Mouse (Mus musculus): Measurements from ENCODE around the gene Aoc2. TPM values are rescaled to one million over a fixed set of nuclear protein-coding genes. Genes with fewer than 3 reads are reported as not detected.
A peak's percentile ranks its signal among the peaks of the same experiment; 100 is the strongest.

Aoc2 gene
- polyA plus RNA-seq (2016; fragmentation: Nextera tagmentation; extraction: Ambion mirVana), result 1.3 and 1.5 TPM in 2 replicates

- Histone ChIP-seq H3K36me3 (peaks cover 58% of the 10 kb centered on the region), H3K9me3 (replicated peaks) (no peaks in the 10 kb centered on the region), H3K27me3 (replicated peaks) (no peaks in the 10 kb centered on the region), H3K9ac (no peak within 1 kb of the TSS), H3K4me1 (replicated peaks) (peaks cover 7% of the 10 kb centered on the region; the same call in 1 of the 2 replicates), H3K4me2 (no peak within 1 kb of the TSS), H3K27ac (ENCODE audit: poor library complexity, severe bottlenecking) (no peak within 1 kb of the TSS), H3K4me3 (no peak within 1 kb of the TSS)
- no peak for ATAC-seq (ENCODE audit: insufficient number of reproducible peaks, low FRiP score)
- WGBS, result 88% methylated on average over 5 of the region's 5 CpGs
Measured at GRCm38 (mm10) chr11:101324763-101325162, at the start of gene Aoc2. TSS of gene Aoc2 (plus strand) at chr11:101325063.

GRCm38 (mm10) chr11:101275309-101275708 lies 49.6 kb upstream of the Aoc2 start:
- H3K27me3 ChIP-seq (replicated peaks), result 0 out of 2 replicates have a peak, but pooled peaks cover 7% of the 10 kb centered on the region

GRCm38 (mm10) chr11:101276319-101277070 lies 48.4 kb upstream of the Aoc2 start:
- Histone ChIP-seq H3K27ac (ENCODE audit: poor library complexity, severe bottlenecking) (no peak overlapping the region), H3K4me2 (peak overlapping the region; percentile 87)
- no peak for ATAC-seq (ENCODE audit: insufficient number of reproducible peaks, low FRiP score)

More at GRCm38 (mm10) chr11:101275309-101275708, 49.6 kb upstream of the Aoc2 start:
- no peak for ATAC-seq (ENCODE audit: insufficient number of reproducible peaks, low FRiP score)
- Histone ChIP-seq H3K9ac (no peak overlapping the region), H3K36me3 (peaks cover 14% of the 10 kb centered on the region), H3K27ac (ENCODE audit: poor library complexity, severe bottlenecking) (no peak overlapping the region), H3K9me3 (replicated peaks) (no peaks in the 10 kb centered on the region), H3K4me3 (no peak overlapping the region), H3K4me1 (replicated peaks) (peaks cover 28% of the 10 kb centered on the region), H3K4me2 (no peak overlapping the region)
- 73% methylated on average over 4 of the region's 4 CpGs for WGBS

GRCm38 (mm10) chr11:101277381-101278222 lies 47.3 kb upstream of the Aoc2 start:
- H3K4me1 ChIP-seq (replicated peaks), result peaks cover 28% of the 10 kb centered on the region
- peaks cover 14% of the 10 kb centered on the region for H3K36me3 ChIP-seq
- no peaks in the 10 kb centered on the region for H3K9me3 ChIP-seq (replicated peaks)
- no peak for ATAC-seq (ENCODE audit: insufficient number of reproducible peaks, low FRiP score)
- H3K9ac ChIP-seq, result peak overlapping the region; percentile 86
- H3K4me3 ChIP-seq, result peak overlapping the region; percentile 84
- peak overlapping the region; percentile 87 for H3K4me2 ChIP-seq
- H3K27me3 ChIP-seq (replicated peaks), result 0 out of 2 replicates have a peak, but pooled peaks cover 9% of the 10 kb centered on the region
- 66% methylated on average over 12 of the region's 12 CpGs for WGBS
- no peak overlapping the region for H3K27ac ChIP-seq (ENCODE audit: poor library complexity, severe bottlenecking)

More at GRCm38 (mm10) chr11:101276319-101277070, 48.4 kb upstream of the Aoc2 start:
- 29% methylated on average over 27 of the region's 27 CpGs for WGBS
- Histone ChIP-seq H3K9ac (0 out of 2 replicates have a peak overlapping the region, but pooled peaks have one; percentile 43), H3K4me3 (peak overlapping the region; percentile 10; the same call in 1 of the 2 replicates), H3K27me3 (replicated peaks) (0 out of 2 replicates have a peak, but pooled peaks cover 9% of the 10 kb centered on the region), H3K9me3 (replicated peaks) (no peaks in the 10 kb centered on the region), H3K4me1 (replicated peaks) (peaks cover 28% of the 10 kb centered on the region), H3K36me3 (peaks cover 14% of the 10 kb centered on the region)

- peak; percentile 94 for ATAC-seq (ENCODE audit: insufficient number of reproducible peaks, low FRiP score)
- Histone ChIP-seq H3K27me3 (replicated peaks) (0 out of 2 replicates have a peak, but pooled peaks cover 9% of the 10 kb centered on the region), H3K36me3 (peaks cover 14% of the 10 kb centered on the region), H3K27ac (ENCODE audit: poor library complexity, severe bottlenecking) (peak within 1 kb of the TSS; percentile 78), H3K9ac (peak within 1 kb of the TSS; percentile 86), H3K4me2 (peak within 1 kb of the TSS; percentile 87), H3K4me1 (replicated peaks) (peaks cover 28% of the 10 kb centered on the region), H3K4me3 (peak within 1 kb of the TSS; percentile 84), H3K9me3 (replicated peaks) (no peaks in the 10 kb centered on the region)
- 8% methylated on average over 45 of the region's 45 CpGs for WGBS
Measured at GRCm38 (mm10) chr11:101278223-101279192, 46.4 kb upstream of the Aoc2 start, which contains the start of the genes Cntd1 and Coa3. TSS of gene Cntd1 (plus strand) at chr11:101279012. TSS of gene Coa3 (minus strand) at chr11:101279114.

GRCm38 (mm10) chr11:101279193-101279569 lies 45.7 kb upstream of the Aoc2 start:
- no peak overlapping the region for H3K27ac ChIP-seq (ENCODE audit: poor library complexity, severe bottlenecking)
- H3K4me3 ChIP-seq, result peak overlapping the region; percentile 84
- H3K4me2 ChIP-seq, result peak overlapping the region; percentile 87
- 0 out of 2 replicates have a peak, but pooled peaks cover 9% of the 10 kb centered on the region for H3K27me3 ChIP-seq (replicated peaks)
- peak; percentile 27; the same call in 1 of the 2 replicates for ATAC-seq (ENCODE audit: insufficient number of reproducible peaks, low FRiP score)
- peaks cover 14% of the 10 kb centered on the region for H3K36me3 ChIP-seq
- H3K9ac ChIP-seq, result peak overlapping the region; percentile 32; the same call in 1 of the 2 replicates
- 60% methylated on average over 14 of the region's 14 CpGs for WGBS
- no peaks in the 10 kb centered on the region for H3K9me3 ChIP-seq (replicated peaks)
- H3K4me1 ChIP-seq (replicated peaks), result peaks cover 28% of the 10 kb centered on the region

GRCm38 (mm10) chr11:101280837-101281236 lies 44.0 kb upstream of the Aoc2 start:
- no peak overlapping the region for H3K4me3 ChIP-seq
- no peak overlapping the region for H3K27ac ChIP-seq (ENCODE audit: poor library complexity, severe bottlenecking)
- H3K27me3 ChIP-seq (replicated peaks), result 0 out of 2 replicates have a peak, but pooled peaks cover 9% of the 10 kb centered on the region
- 53% methylated on average over 7 of the region's 7 CpGs for WGBS
- no peak overlapping the region for H3K9ac ChIP-seq
- ATAC-seq (ENCODE audit: insufficient number of reproducible peaks, low FRiP score), result no peak
- peaks cover 28% of the 10 kb centered on the region for H3K4me1 ChIP-seq (replicated peaks)
- H3K36me3 ChIP-seq, result peaks cover 17% of the 10 kb centered on the region
- H3K9me3 ChIP-seq (replicated peaks), result no peaks in the 10 kb centered on the region
- no peak overlapping the region for H3K4me2 ChIP-seq

- Histone ChIP-seq H3K9ac (no peak overlapping the region), H3K4me2 (no peak overlapping the region), H3K4me1 (replicated peaks) (peaks cover 7% of the 10 kb centered on the region), H3K36me3 (peaks cover 17% of the 10 kb centered on the region), H3K9me3 (replicated peaks) (no peaks in the 10 kb centered on the region), H3K27ac (ENCODE audit: poor library complexity, severe bottlenecking) (no peak overlapping the region), H3K4me3 (no peak overlapping the region), H3K27me3 (replicated peaks) (0 out of 2 replicates have a peak, but pooled peaks cover 9% of the 10 kb centered on the region)
- ATAC-seq (ENCODE audit: insufficient number of reproducible peaks, low FRiP score), result no peak
- WGBS, result 44% methylated on average over 5 of the region's 5 CpGs
Measured at GRCm38 (mm10) chr11:101282896-101283295, 42.0 kb upstream of the Aoc2 start.

GRCm38 (mm10) chr11:101283805-101284204 lies 41.1 kb upstream of the Aoc2 start:
- no peaks in the 10 kb centered on the region for H3K9me3 ChIP-seq (replicated peaks)
- H3K4me3 ChIP-seq, result no peak overlapping the region
- H3K4me2 ChIP-seq, result no peak overlapping the region
- H3K9ac ChIP-seq, result no peak overlapping the region
- 0 out of 2 replicates have a peak, but pooled peaks cover 9% of the 10 kb centered on the region for H3K27me3 ChIP-seq (replicated peaks)
- H3K27ac ChIP-seq (ENCODE audit: poor library complexity, severe bottlenecking), result no peak overlapping the region
- WGBS, result 65% methylated on average over 4 of the region's 4 CpGs
- H3K36me3 ChIP-seq, result peaks cover 25% of the 10 kb centered on the region
- no peak for ATAC-seq (ENCODE audit: insufficient number of reproducible peaks, low FRiP score)
- 0 out of 2 replicates have a peak, but pooled peaks cover 3% of the 10 kb centered on the region for H3K4me1 ChIP-seq (replicated peaks)

- Histone ChIP-seq H3K9me3 (replicated peaks) (no peaks in the 10 kb centered on the region), H3K4me1 (replicated peaks) (no peaks in the 10 kb centered on the region), H3K9ac (no peak overlapping the region), H3K4me2 (no peak overlapping the region), H3K4me3 (no peak overlapping the region), H3K36me3 (peaks cover 60% of the 10 kb centered on the region), H3K27me3 (replicated peaks) (no peaks in the 10 kb centered on the region), H3K27ac (ENCODE audit: poor library complexity, severe bottlenecking) (no peak overlapping the region)
- WGBS, result 85% methylated on average over 9 of the region's 9 CpGs
- ATAC-seq (ENCODE audit: insufficient number of reproducible peaks, low FRiP score), result no peak
Measured at GRCm38 (mm10) chr11:101287306-101287705, 37.6 kb upstream of the Aoc2 start.
